Mouse (Mus musculus) cerebellum, postnatal 14 days (tissue): Measurements from ENCODE around the gene Gm3854.
A peak's percentile ranks its signal among the peaks of the same experiment; 100 is the strongest.

Experiments
- DNase-seq, 2 experiments: peaks; one replicate each; pipeline ENCODE4 v3.0.0; 2021; ENCODE audit warnings: mixed read lengths in 2 of 2

The Gm3854 gene

GRCm38 (mm10) chr7:6388971-6389370 lies 45.4 kb downstream of the Gm3854 start:
- DNase-seq = no peak

- DNase-seq = no peak
These were observed 45.9 kb downstream of the Gm3854 start for GRCm38 (mm10) chr7:6389449-6389848.

GRCm38 (mm10) chr7:6397996-6398975 lies 54.7 kb downstream of the Gm3854 start, which contains the start of gene Smim17:
TSS of gene Smim17 (plus strand) at chr7:6398715.
- peak; percentile 76 to 82 for DNase-seq
